Mouse (Mus musculus) hindbrain, embryonic 16.5 days (tissue): Measurements from ENCODE around the gene Kcne1. TPM values are rescaled to one million over a fixed set of nuclear protein-coding genes. Genes with fewer than 3 reads are reported as not detected.

Experiments
- ATAC-seq: fragments of 200-750 bp; cut with Nextera tagmentation; 2 replicates; pipeline ENCODE4 v1.8.0; 2017; ENCODE audit warnings: moderate TSS enrichment, moderate library complexity
- H3K27ac ChIP-seq: fragments of 300-500 bp; sonication (generic); 2 replicates; pipeline ENCODE4 v1.5.1; 2014; ENCODE audit warnings: low read depth, mild to moderate bottlenecking, control low read depth, low read length, moderate library complexity
- H3K27me3 ChIP-seq: fragments of 300-500 bp; sonication (generic); replicated peaks from 2 replicates; pipeline ENCODE4 v1.6.1; 2014; ENCODE audit warnings: low read length; ENCODE audit not compliant: control insufficient read depth, insufficient read depth
- H3K36me3 ChIP-seq: fragments of 300-500 bp; sonication (generic); 2 replicates; pipeline ENCODE4 v1.6.1; 2014; ENCODE audit warnings: mild to moderate bottlenecking, low read length, moderate library complexity, mixed read lengths; ENCODE audit not compliant: control insufficient read depth, insufficient read depth
- H3K4me1 ChIP-seq: fragments of 300-500 bp; sonication (generic); 2 replicates; pipeline ENCODE4 v1.6.1; 2014; ENCODE audit warnings: low read depth, low read length; ENCODE audit not compliant: control insufficient read depth, insufficient read depth
- H3K4me2 ChIP-seq: fragments of 300-500 bp; sonication (generic); 2 replicates; pipeline ENCODE4 v1.6.1; 2014; ENCODE audit warnings: mild to moderate bottlenecking, low read length, control low read depth, moderate library complexity
- H3K4me3 ChIP-seq: fragments of 300-500 bp; sonication (generic); 2 replicates; pipeline ENCODE4 v1.5.1; 2014; ENCODE audit warnings: mild to moderate bottlenecking, low read length, control low read depth, moderate library complexity
- H3K9ac ChIP-seq: fragments of 300-500 bp; sonication (generic); 2 replicates; pipeline ENCODE4 v1.6.1; 2014; ENCODE audit warnings: low read depth, mild to moderate bottlenecking, control low read depth, low read length, moderate library complexity
- H3K9me3 ChIP-seq: fragments of 300-500 bp; sonication (generic); 2 replicates; pipeline ENCODE4 v1.6.1; 2014; ENCODE audit warnings: mild to moderate bottlenecking, low read length, moderate library complexity; ENCODE audit not compliant: control insufficient read depth
- WGBS: fragments of 180-500 bp; shearing (Covaris S2); extraction: QIAGEN DNeasy Blood & Tissue Kit; methylation state at CpG from one replicate; pipeline ENCODE4 v1.1.7; 2014; 5-methylcytosine and 5-hydroxymethylcytosine counted together
- polyA plus RNA-seq: library from polyadenylated mRNA; unstranded; fragments of >200 nt; fragmentation: Nextera tagmentation; extraction: Ambion mirVana; gene quantifications from 2 replicates; pipeline ENCODE4 v1.2.1, GENCODE M21; 2015

Gene Kcne1
- 0.19 and 0.28 TPM in 2 replicates for polyA plus RNA-seq

GRCm38 (mm10) chr16:92359229-92359628 lies at the start of gene Kcne1:
Kcne1 (minus strand) TSS chr16:92359468.
- no peak within 1 kb of the TSS for H3K27ac ChIP-seq
- H3K9me3 ChIP-seq, result no peaks in the 10 kb centered on the region
- H3K36me3 ChIP-seq, result no peaks in the 10 kb centered on the region
- H3K4me1 ChIP-seq, result peaks cover 7% of the 10 kb centered on the region
- no peak for ATAC-seq
- H3K4me2 ChIP-seq, result no peak within 1 kb of the TSS
- H3K27me3 ChIP-seq, result no peaks in the 10 kb centered on the region
- no peak within 1 kb of the TSS for H3K4me3 ChIP-seq
- 64% methylated on average over 9 of the region's 9 CpGs for WGBS
- H3K9ac ChIP-seq, result no peak within 1 kb of the TSS

GRCm38 (mm10) chr16:92407883-92408282 lies 48.6 kb upstream of the Kcne1 start:
- Histone ChIP-seq H3K27ac (no peak overlapping the region), H3K9ac (no peak overlapping the region), H3K36me3 (no peaks in the 10 kb centered on the region), H3K9me3 (no peaks in the 10 kb centered on the region), H3K4me3 (no peak overlapping the region), H3K4me2 (no peak overlapping the region), H3K4me1 (peaks cover 2% of the 10 kb centered on the region), H3K27me3 (no peaks in the 10 kb centered on the region)
- ATAC-seq, result no peak
- WGBS, result 73% methylated on average over 2 of the region's 2 CpGs

- Histone ChIP-seq H3K9ac (no peak overlapping the region), H3K9me3 (no peaks in the 10 kb centered on the region), H3K27ac (no peak overlapping the region), H3K4me3 (no peak overlapping the region), H3K4me1 (peaks cover 27% of the 10 kb centered on the region), H3K4me2 (no peak overlapping the region), H3K27me3 (no peaks in the 10 kb centered on the region), H3K36me3 (no peaks in the 10 kb centered on the region)
- 96% methylated on average over 2 of the region's 2 CpGs for WGBS
- no peak for ATAC-seq
These were observed 44.9 kb upstream of the Kcne1 start for GRCm38 (mm10) chr16:92404141-92404540.

- H3K4me1 ChIP-seq, result peaks cover 30% of the 10 kb centered on the region
- no peaks in the 10 kb centered on the region for H3K27me3 ChIP-seq
- no peak overlapping the region for H3K9ac ChIP-seq
- no peak overlapping the region for H3K4me2 ChIP-seq
- ATAC-seq, result no peak
- H3K4me3 ChIP-seq, result no peak overlapping the region
- no peaks in the 10 kb centered on the region for H3K9me3 ChIP-seq
- H3K27ac ChIP-seq, result no peak overlapping the region
- H3K36me3 ChIP-seq, result no peaks in the 10 kb centered on the region
- whole genome bisulfite sequencing, result 75% methylated on average over 10 of the region's 10 CpGs
These were observed 43.8 kb upstream of the Kcne1 start for GRCm38 (mm10) chr16:92403069-92403468.

- Histone ChIP-seq H3K36me3 (no peaks in the 10 kb centered on the region), H3K4me1 (peaks cover 30% of the 10 kb centered on the region), H3K4me3 (no peak overlapping the region), H3K4me2 (no peak overlapping the region), H3K9ac (0 out of 2 replicates have a peak overlapping the region, but pooled peaks have one; percentile 32), H3K9me3 (no peaks in the 10 kb centered on the region), H3K27me3 (no peaks in the 10 kb centered on the region), H3K27ac (no peak overlapping the region)
- WGBS, result 52% methylated on average over 8 of the region's 8 CpGs
- no peak for ATAC-seq
These were observed 42.9 kb upstream of the Kcne1 start for GRCm38 (mm10) chr16:92402216-92402615.

- H3K9me3 ChIP-seq, result no peaks in the 10 kb centered on the region
- no peak overlapping the region for H3K4me2 ChIP-seq
- no peak overlapping the region for H3K9ac ChIP-seq
- H3K27me3 ChIP-seq, result no peaks in the 10 kb centered on the region
- no peak overlapping the region for H3K4me3 ChIP-seq
- WGBS, result 44% methylated on average over 10 of the region's 10 CpGs
- no peak for ATAC-seq
- H3K36me3 ChIP-seq, result peaks cover 4% of the 10 kb centered on the region; the same call in 1 of the 2 replicates
- H3K27ac ChIP-seq, result no peak overlapping the region
- H3K4me1 ChIP-seq, result peaks cover 30% of the 10 kb centered on the region
These were observed 41.9 kb upstream of the Kcne1 start for GRCm38 (mm10) chr16:92401206-92401605.

GRCm38 (mm10) chr16:92399490-92400458 lies 40.5 kb upstream of the Kcne1 start:
- WGBS, result under 1% methylated on average over 37 of the region's 37 CpGs
- peak overlapping the region; percentile 78 for H3K27ac ChIP-seq
- peak; percentile 76 for ATAC-seq
- H3K36me3 ChIP-seq, result peaks cover 10% of the 10 kb centered on the region
- no peaks in the 10 kb centered on the region for H3K9me3 ChIP-seq
- peak overlapping the region; percentile 68 for H3K9ac ChIP-seq
- H3K27me3 ChIP-seq, result no peaks in the 10 kb centered on the region
- H3K4me1 ChIP-seq, result peaks cover 30% of the 10 kb centered on the region
- H3K4me3 ChIP-seq, result peak overlapping the region; percentile 47
- peak overlapping the region; percentile 93 for H3K4me2 ChIP-seq

- Histone ChIP-seq H3K4me2 (peak overlapping the region; percentile 93), H3K4me3 (no peak overlapping the region), H3K36me3 (peaks cover 10% of the 10 kb centered on the region), H3K4me1 (peaks cover 30% of the 10 kb centered on the region), H3K9ac (no peak overlapping the region), H3K9me3 (no peaks in the 10 kb centered on the region), H3K27ac (no peak overlapping the region), H3K27me3 (no peaks in the 10 kb centered on the region)
- 51% methylated on average over 6 of the region's 6 CpGs for WGBS
- no peak for ATAC-seq
These were observed 39.4 kb upstream of the Kcne1 start for GRCm38 (mm10) chr16:92398574-92399118.
